Mouse (Mus musculus): ENCODE results near the gene Llgl1. TPM values are rescaled to one million over a fixed set of nuclear protein-coding genes. Genes with fewer than 3 reads are reported as not detected.
A peak's percentile ranks its signal among the peaks of the same experiment; 100 is the strongest.

Llgl1 gene
- polyA plus RNA-seq (2011; ENCODE audit: insufficient read depth, insufficient read length, low replicate concordance, missing spikeins) = 11.1 and 11.2 TPM in 2 replicates

- H3K4me1 ChIP-seq (ENCODE audit: control insufficient read depth, insufficient read depth, low read length) = no peaks in the 10 kb centered on the region; the same call in 1 of the 2 replicates
- under 1% methylated on average over 73 of the region's 73 CpGs for WGBS
- peak within 1 kb of the TSS; percentile 84 for H3K27ac ChIP-seq (ENCODE audit: control insufficient read depth, insufficient read depth, low read depth, low read length, poor library complexity)
- peak; percentile 65; the same call in 1 of the 2 replicates for TF ChIP-seq POLR2A (IDR thresholded peaks at IDR 0.05; ENCODE audit: borderline replicate concordance, control insufficient read depth, low read depth, low read length)
- no peak for TF ChIP-seq CTCF (IDR thresholded peaks at IDR 0.05; ENCODE audit: control insufficient read depth, insufficient read depth, low read length)
- peak within 1 kb of the TSS; percentile 76 for H3K4me3 ChIP-seq (replicated peaks; ENCODE audit: control insufficient read depth, low read depth, low read length)
Observed at GRCm38 (mm10) chr11:60699524-60700075, at the start of gene Llgl1. Gene Llgl1, plus strand, starts transcription at chr11:60699723.

- no peak overlapping the region for H3K4me3 ChIP-seq (replicated peaks; ENCODE audit: control insufficient read depth, low read depth, low read length)
- no peaks in the 10 kb centered on the region for H3K4me1 ChIP-seq (ENCODE audit: control insufficient read depth, insufficient read depth, low read length)
- H3K27ac ChIP-seq (ENCODE audit: control insufficient read depth, insufficient read depth, low read depth, low read length, poor library complexity) = no peak overlapping the region
- WGBS = 50% methylated on average over 1 of the region's 1 CpGs
- TF ChIP-seq CTCF (IDR thresholded peaks at IDR 0.05; ENCODE audit: control insufficient read depth, insufficient read depth, low read length) (no peak), POLR2A (IDR thresholded peaks at IDR 0.05; ENCODE audit: borderline replicate concordance, control insufficient read depth, low read depth, low read length) (no peak)
Observed at GRCm38 (mm10) chr11:60696165-60696564, 3.4 kb upstream of the Llgl1 start.

DNA sequence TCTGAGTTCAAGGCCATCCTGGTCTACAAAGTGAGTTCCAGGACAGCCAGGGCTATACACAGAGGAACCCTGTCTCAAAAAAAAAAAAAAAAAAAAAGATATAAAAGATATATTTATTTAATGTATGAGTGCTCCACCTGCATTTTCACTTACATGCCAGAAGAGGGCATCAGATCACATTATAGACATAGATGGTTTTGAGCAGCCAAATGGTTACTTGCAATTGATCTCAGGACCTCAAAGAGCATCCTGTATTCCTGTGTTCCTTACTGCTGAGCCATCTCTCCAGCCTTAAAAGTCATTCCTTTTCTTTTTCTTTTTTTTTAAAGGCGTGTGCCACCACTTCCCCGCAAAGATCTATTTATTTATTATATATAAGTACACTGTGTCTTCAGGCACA lies 2.0 kb upstream of the Llgl1 start:
- Histone ChIP-seq H3K4me3 (replicated peaks; ENCODE audit: control insufficient read depth, low read depth, low read length) (no peak overlapping the region), H3K4me1 (ENCODE audit: control insufficient read depth, insufficient read depth, low read length) (no peaks in the 10 kb centered on the region), H3K27ac (ENCODE audit: control insufficient read depth, insufficient read depth, low read depth, low read length, poor library complexity) (no peak overlapping the region)
- WGBS = 44% methylated on average over 2 of the region's 2 CpGs
- TF ChIP-seq POLR2A (IDR thresholded peaks at IDR 0.05; ENCODE audit: borderline replicate concordance, control insufficient read depth, low read depth, low read length) = no peak
- TF ChIP-seq CTCF (IDR thresholded peaks at IDR 0.05; ENCODE audit: control insufficient read depth, insufficient read depth, low read length) = 0 out of 2 replicates have a peak, but pooled peaks have one; percentile 11

GRCm38 (mm10) chr11:60698806-60699523 lies 558 bp upstream of the Llgl1 start:
- no peaks in the 10 kb centered on the region; the same call in 1 of the 2 replicates for H3K4me1 ChIP-seq (ENCODE audit: control insufficient read depth, insufficient read depth, low read length)
- WGBS = 4% methylated on average over 22 of the region's 22 CpGs
- H3K27ac ChIP-seq (ENCODE audit: control insufficient read depth, insufficient read depth, low read depth, low read length, poor library complexity) = no peak overlapping the region
- peak overlapping the region; percentile 76 for H3K4me3 ChIP-seq (replicated peaks; ENCODE audit: control insufficient read depth, low read depth, low read length)
- TF ChIP-seq CTCF (IDR thresholded peaks at IDR 0.05; ENCODE audit: control insufficient read depth, insufficient read depth, low read length) = no peak
- TF ChIP-seq POLR2A (IDR thresholded peaks at IDR 0.05; ENCODE audit: borderline replicate concordance, control insufficient read depth, low read depth, low read length) = no peak

DNA sequence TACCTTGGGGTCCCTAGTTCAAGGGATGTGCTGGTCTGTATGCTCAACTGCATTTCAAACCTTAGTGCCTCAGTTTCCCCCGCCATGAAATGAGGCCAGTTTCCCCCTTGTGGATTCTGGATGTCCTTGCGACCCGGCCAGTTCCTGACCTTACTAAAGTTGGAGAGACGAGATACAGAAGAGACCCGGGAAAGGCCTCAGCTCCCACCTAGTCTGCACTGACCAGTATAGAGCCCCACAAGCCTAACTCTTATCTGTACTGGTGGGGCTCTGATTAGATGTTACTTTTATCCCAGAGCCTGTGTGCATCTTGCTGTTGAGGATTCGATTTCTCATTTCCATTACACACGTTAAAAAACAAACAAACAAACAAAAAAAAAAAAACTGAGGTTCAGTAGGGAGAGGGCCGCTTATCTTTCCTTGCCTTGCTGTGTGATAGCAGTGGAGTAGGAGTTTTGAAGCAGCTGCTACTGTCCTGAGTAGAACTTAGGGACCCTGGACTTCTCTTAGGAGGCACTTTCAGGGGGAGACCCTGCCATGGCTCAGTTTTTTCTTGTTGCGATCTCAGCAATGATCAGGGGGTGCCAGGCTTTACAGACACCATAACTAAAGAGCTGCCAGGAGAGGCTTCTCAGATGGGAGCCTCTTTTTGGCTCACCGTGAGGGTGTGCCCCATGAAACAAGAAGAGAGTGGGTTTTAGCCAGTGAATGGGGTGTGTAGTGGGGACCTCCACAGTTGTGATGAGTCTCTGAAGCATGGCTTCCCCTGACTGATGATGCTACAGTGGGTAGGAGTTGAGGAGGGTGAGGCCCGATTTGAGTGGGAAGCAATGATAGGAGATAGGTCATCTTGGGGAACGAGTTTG lies 1.0 kb downstream of the Llgl1 start:
- Histone ChIP-seq H3K4me3 (replicated peaks; ENCODE audit: control insufficient read depth, low read depth, low read length) (peak overlapping the region; percentile 76), H3K4me1 (ENCODE audit: control insufficient read depth, insufficient read depth, low read length) (no peaks in the 10 kb centered on the region; the same call in 1 of the 2 replicates), H3K27ac (ENCODE audit: control insufficient read depth, insufficient read depth, low read depth, low read length, poor library complexity) (no peak overlapping the region; the same call in 1 of the 2 replicates)
- WGBS = 33% methylated on average over 12 of the region's 12 CpGs
- TF ChIP-seq CTCF (IDR thresholded peaks at IDR 0.05; ENCODE audit: control insufficient read depth, insufficient read depth, low read length) (no peak), POLR2A (IDR thresholded peaks at IDR 0.05; ENCODE audit: borderline replicate concordance, control insufficient read depth, low read depth, low read length) (no peak)

- H3K4me3 ChIP-seq (replicated peaks; ENCODE audit: control insufficient read depth, low read depth, low read length) = no peak overlapping the region
- WGBS = 80% methylated on average over 4 of the region's 4 CpGs
- H3K4me1 ChIP-seq (ENCODE audit: control insufficient read depth, insufficient read depth, low read length) = no peaks in the 10 kb centered on the region; the same call in 1 of the 2 replicates
- no peak overlapping the region for H3K27ac ChIP-seq (ENCODE audit: control insufficient read depth, insufficient read depth, low read depth, low read length, poor library complexity)
- TF ChIP-seq CTCF (IDR thresholded peaks at IDR 0.05; ENCODE audit: control insufficient read depth, insufficient read depth, low read length) (no peak), POLR2A (IDR thresholded peaks at IDR 0.05; ENCODE audit: borderline replicate concordance, control insufficient read depth, low read depth, low read length) (no peak)
Observed at GRCm38 (mm10) chr11:60701611-60702010, 2.1 kb downstream of the Llgl1 start.

GRCm38 (mm10) chr11:60703131-60703530 lies 3.6 kb downstream of the Llgl1 start:
- no peak for TF ChIP-seq POLR2A (IDR thresholded peaks at IDR 0.05; ENCODE audit: borderline replicate concordance, control insufficient read depth, low read depth, low read length)
- TF ChIP-seq CTCF (IDR thresholded peaks at IDR 0.05; ENCODE audit: control insufficient read depth, insufficient read depth, low read length) = peak; percentile 89
- no peak overlapping the region for H3K27ac ChIP-seq (ENCODE audit: control insufficient read depth, insufficient read depth, low read depth, low read length, poor library complexity)
- WGBS = 37% methylated on average over 4 of the region's 4 CpGs
- H3K4me1 ChIP-seq (ENCODE audit: control insufficient read depth, insufficient read depth, low read length) = no peaks in the 10 kb centered on the region; the same call in 1 of the 2 replicates
- no peak overlapping the region for H3K4me3 ChIP-seq (replicated peaks; ENCODE audit: control insufficient read depth, low read depth, low read length)

Data from bone marrow, adult 2 months (tissue).